Mouse (Mus musculus) MEL (cell line): Measurements from ENCODE around the gene Dph3. TPM values are rescaled to one million over a fixed set of nuclear protein-coding genes. Genes with fewer than 3 reads are reported as not detected.

Experiments
- DNase-seq: peaks from one replicate; pipeline ENCODE4 v3.0.0; 2011; ENCODE audit warnings: low read depth, low spot score
- H3K27ac ChIP-seq: 2 replicates; pipeline ENCODE4 v1.5.1; 2012; ENCODE audit warnings: low read depth, mild to moderate bottlenecking, control low read depth, low read length, moderate library complexity; ENCODE audit not compliant: control insufficient read depth
- H3K27me3 ChIP-seq, 2 experiments: fragments of 150-350 bp in 1 of 2; sonication (generic) in 1 of 2; 2 replicates each; pipeline ENCODE4 v1.6.1; 2012; ENCODE audit warnings: low read length in 2 of 2, mild to moderate bottlenecking in 2 of 2, improper control_type of control experiment in 1 of 2, moderate library complexity in 1 of 2; ENCODE audit not compliant: insufficient read depth in 2 of 2, control insufficient read depth in 1 of 2
- H3K36me3 ChIP-seq, 2 experiments: 2 replicates each; pipeline ENCODE4 v1.6.1; 2012 to 2014; ENCODE audit warnings: low read length in 2 of 2, improper control_type of control experiment in 1 of 2, inconsistent platforms in 1 of 2, mild to moderate bottlenecking in 1 of 2; ENCODE audit not compliant: insufficient read depth in 2 of 2, control insufficient read depth in 1 of 2
- H3K4me1 ChIP-seq, 2 experiments: fragments of 150-350 bp in 1 of 2; sonication (generic) in 1 of 2; 2 replicates each; pipeline ENCODE4 v1.6.1; 2012; ENCODE audit warnings: low read length in 2 of 2, improper control_type of control experiment in 1 of 2, mild to moderate bottlenecking in 1 of 2; ENCODE audit not compliant: insufficient read depth in 2 of 2, control insufficient read depth in 1 of 2
- H3K4me3 ChIP-seq, 2 experiments: fragments of 150-350 bp in 1 of 2; sonication (generic) in 1 of 2; 2 replicates each; pipeline ENCODE4 v1.5.1; 2012; ENCODE audit warnings: low read depth in 2 of 2, low read length in 2 of 2, mild to moderate bottlenecking in 2 of 2, moderate library complexity in 2 of 2, control low read depth in 1 of 2, improper control_type of control experiment in 1 of 2; ENCODE audit not compliant: control insufficient read depth in 1 of 2, insufficient read depth in 1 of 2
- H3K79me2 ChIP-seq: 2 replicates; pipeline ENCODE4 v1.6.1; 2012; ENCODE audit warnings: mild to moderate bottlenecking, low read length, moderate library complexity; ENCODE audit not compliant: control insufficient read depth, poor library complexity, insufficient read depth
- H3K9ac ChIP-seq: 2 replicates; pipeline ENCODE4 v1.6.1; 2012; ENCODE audit warnings: low read depth, mild to moderate bottlenecking, control low read depth, low read length, moderate library complexity; ENCODE audit not compliant: control insufficient read depth, poor library complexity, severe bottlenecking
- H3K9me3 ChIP-seq: fragments of 150-350 bp; sonication (generic); replicated peaks from 2 replicates; pipeline ENCODE4 v1.6.1; 2012; ENCODE audit warnings: mild to moderate bottlenecking, low read length, improper control_type of control experiment, moderate library complexity; ENCODE audit not compliant: insufficient read depth
- BHLHE40 ChIP-seq: IDR thresholded peaks from 2 replicates; pipeline ENCODE4 v1.6.1; 2012; ENCODE audit warnings: low read depth, mild to moderate bottlenecking, inconsistent platforms, low read length, improper control_type of control experiment, borderline replicate concordance
- CHD1 ChIP-seq: IDR thresholded peaks from 2 replicates; pipeline ENCODE4 v1.6.1; 2012; ENCODE audit warnings: low read depth, mild to moderate bottlenecking, inconsistent platforms, low read length, improper control_type of control experiment
- CTCF ChIP-seq, 3 experiments: IDR thresholded peaks in 2 of 3; conservative IDR thresholded peaks in 1 of 3; 2 replicates each; pipeline ENCODE4 v1.5.1; 2011 to 2012; ENCODE audit warnings: low read length in 3 of 3, low read depth in 2 of 3, mild to moderate bottlenecking in 2 of 3, improper control_type of control experiment in 1 of 3, inconsistent platforms in 1 of 3, mixed read lengths in 1 of 3, moderate library complexity in 1 of 3; ENCODE audit not compliant: control insufficient read depth in 1 of 3, insufficient read depth in 1 of 3, poor library complexity in 1 of 3, severe bottlenecking in 1 of 3
- ELF1 ChIP-seq: IDR thresholded peaks from 2 replicates; pipeline ENCODE4 v1.6.1; 2014; ENCODE audit warnings: low read depth, mild to moderate bottlenecking, inconsistent platforms, low read length, improper control_type of control experiment, moderate library complexity
- EP300 ChIP-seq, 2 experiments: IDR thresholded peaks; 2 replicates each; pipeline ENCODE4 v1.6.1; 2011; ENCODE audit warnings: improper control_type of control experiment in 2 of 2, low read length in 2 of 2, low read depth in 1 of 2, mild to moderate bottlenecking in 1 of 2
- ETS1 ChIP-seq: IDR thresholded peaks from 2 replicates; pipeline ENCODE4 v1.6.1; 2012; ENCODE audit warnings: low read depth, mild to moderate bottlenecking, inconsistent platforms, low read length, improper control_type of control experiment, moderate library complexity
- KAT2A ChIP-seq: conservative IDR thresholded peaks from 2 replicates; pipeline ENCODE4 v1.6.1; 2012; ENCODE audit warnings: low read depth, low read length, improper control_type of control experiment, inconsistent platforms
- MAFK ChIP-seq: IDR thresholded peaks from 2 replicates; pipeline ENCODE4 v1.6.1; 2011; ENCODE audit warnings: low read depth, mild to moderate bottlenecking, low read length, improper control_type of control experiment, borderline replicate concordance
- MEF2A ChIP-seq: IDR thresholded peaks from 2 replicates; pipeline ENCODE4 v1.6.1; 2014; ENCODE audit warnings: low read depth, mild to moderate bottlenecking, inconsistent platforms, low read length, improper control_type of control experiment; ENCODE audit not compliant: poor library complexity, insufficient replicate concordance, severe bottlenecking; ENCODE audit errors: extremely low read depth
- MYC ChIP-seq: IDR thresholded peaks from 2 replicates; pipeline ENCODE4 v1.6.1; 2011; ENCODE audit warnings: low read depth, mild to moderate bottlenecking, low read length, improper control_type of control experiment, moderate library complexity
- RCOR1 ChIP-seq: IDR thresholded peaks from 2 replicates; pipeline ENCODE4 v1.6.1; 2012; ENCODE audit warnings: low read depth, mild to moderate bottlenecking, inconsistent platforms, low read length, improper control_type of control experiment
- SMC3 ChIP-seq: IDR thresholded peaks from 2 replicates; pipeline ENCODE4 v1.6.1; 2011; ENCODE audit warnings: low read depth, low read length, improper control_type of control experiment
- TBP ChIP-seq: IDR thresholded peaks from 2 replicates; pipeline ENCODE4 v1.8.0; 2011; ENCODE audit warnings: low read depth, low read length, improper control_type of control experiment
- USF1 ChIP-seq: IDR thresholded peaks from 2 replicates; pipeline ENCODE4 v1.6.1; 2014; ENCODE audit warnings: low read depth, mild to moderate bottlenecking, inconsistent platforms, low read length, improper control_type of control experiment, moderate library complexity
- USF2 ChIP-seq, 2 experiments: IDR thresholded peaks; 2 replicates each; pipeline ENCODE4 v1.6.1; 2011 to 2012; ENCODE audit warnings: improper control_type of control experiment in 2 of 2, low read length in 2 of 2, borderline replicate concordance in 1 of 2, inconsistent platforms in 1 of 2, low read depth in 1 of 2, mild to moderate bottlenecking in 1 of 2; ENCODE audit not compliant: insufficient read depth in 1 of 2
- ZC3H11A ChIP-seq: IDR thresholded peaks from 2 replicates; pipeline ENCODE4 v1.6.1; 2012; ENCODE audit warnings: low read depth, mild to moderate bottlenecking, inconsistent platforms, low read length, improper control_type of control experiment
- ZKSCAN1 ChIP-seq: IDR thresholded peaks from 2 replicates; pipeline ENCODE4 v1.6.1; 2012; ENCODE audit warnings: low read depth, mild to moderate bottlenecking, inconsistent platforms, low read length, improper control_type of control experiment, moderate library complexity
- ZMIZ1 ChIP-seq: IDR thresholded peaks from 2 replicates; pipeline ENCODE4 v1.6.1; 2012; ENCODE audit warnings: low read depth, mild to moderate bottlenecking, inconsistent platforms, low read length, improper control_type of control experiment, moderate library complexity
- polyA plus RNA-seq, 2 experiments: library from polyadenylated mRNA; stranded (reverse) in 1 of 2; unstranded in 1 of 2; fragments of >175 nt in 1 of 2; fragments of >200 nt in 1 of 2; gene quantifications; 2 replicates each; pipeline versions ENCODE4 v1.2.1 to v1.2.4; 2012; ENCODE audit warnings: low replicate concordance in 2 of 2, low read depth in 1 of 2; ENCODE audit not compliant: insufficient read length in 2 of 2, insufficient read depth in 1 of 2, missing spikeins in 1 of 2
- total RNA-seq: library from RNA; depleted of rRNA; stranded (reverse); fragments of 300-350 nt; gene quantifications from 2 replicates; pipeline ENCODE4 v1.2.3, GENCODE M21; 2012

Gene Dph3
- total and polyA plus RNA-seq, 3 experiments: 103 to 116 (median 108) TPM

DNA sequence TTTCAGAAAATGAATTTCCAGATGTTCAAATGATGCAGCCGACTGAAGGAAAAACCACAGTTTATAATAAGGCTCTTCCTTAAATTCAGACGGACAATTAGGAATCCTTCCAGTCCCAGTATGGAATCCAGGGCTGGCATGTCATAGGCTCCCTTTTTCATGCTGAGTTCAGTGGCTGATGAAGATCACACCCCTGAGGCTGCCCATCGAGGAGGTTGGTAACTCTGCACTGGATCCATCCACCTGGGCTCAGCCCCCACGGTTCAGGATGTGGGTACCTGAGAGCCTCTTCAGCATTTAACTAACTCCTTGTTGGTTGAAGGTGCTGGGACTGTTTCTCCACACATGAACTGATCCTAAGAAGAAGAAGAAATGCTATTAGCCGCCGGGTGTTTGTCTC, 2.6 kb downstream of the Dph3 start:
- H3K79me2 ChIP-seq: peaks cover 25% of the 10 kb centered on the region
- no peaks in the 10 kb centered on the region for H3K27me3 ChIP-seq
- H3K36me3 ChIP-seq: peaks cover 0 to 18% of the 10 kb centered on the region in 2 experiments; a peak in 2 of 4 replicates
- no peaks in the 10 kb centered on the region for H3K9me3 ChIP-seq
- TF ChIP-seq SMC3 (no peak), ZMIZ1 (no peak), ZC3H11A (no peak), ETS1 (no peak), BHLHE40 (no peak), KAT2A (no peak)
- no peak overlapping the region for H3K9ac ChIP-seq
- peaks cover 0 to 5% of the 10 kb centered on the region in 2 experiments; a peak in 2 of 4 replicates for H3K4me1 ChIP-seq
- no peak overlapping the region for H3K4me3 ChIP-seq
- no peak for DNase-seq
- H3K27ac ChIP-seq: no peak overlapping the region

DNA sequence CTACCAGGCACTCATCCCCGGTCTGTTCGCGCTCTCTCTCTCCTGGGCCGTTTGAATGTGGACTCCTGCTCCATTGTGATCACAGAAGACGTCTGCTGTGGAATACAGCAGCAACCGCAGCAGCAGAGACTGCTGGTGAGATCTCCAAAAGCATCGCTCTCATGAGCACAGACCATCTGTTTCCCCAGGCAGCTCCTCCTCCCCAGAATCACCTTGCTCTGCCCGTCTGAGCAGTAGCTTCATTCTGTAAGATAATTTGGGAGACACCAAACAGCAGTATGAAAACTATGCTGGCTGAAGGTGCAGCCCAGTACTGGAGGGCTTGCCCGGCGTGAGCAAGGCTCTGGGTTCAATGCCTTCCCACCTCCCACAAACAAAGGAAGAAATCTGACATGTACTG, 4.5 kb downstream of the Dph3 start:
- Histone ChIP-seq H3K4me3 (no peak overlapping the region), H3K9ac (no peak overlapping the region), H3K27ac (no peak overlapping the region), H3K9me3 (no peaks in the 10 kb centered on the region), H3K27me3 (no peaks in the 10 kb centered on the region), H3K4me1 (no peaks in the 10 kb centered on the region), H3K79me2 (peaks cover 14% of the 10 kb centered on the region), H3K36me3 (peaks cover 0 to 10% of the 10 kb centered on the region in 2 experiments; a peak in 2 of 4 replicates)
- TF ChIP-seq KAT2A (no peak), ZMIZ1 (no peak), ETS1 (no peak), ZKSCAN1 (no peak), RCOR1 (no peak), TBP (no peak), MEF2A (no peak), CHD1 (no peak), CTCF (IDR thresholded peaks at IDR 0.05 in 2 of 3, conservative IDR thresholded peaks at IDR 0.05 in 1 of 3; ENCODE audit: control insufficient read depth in 1 of 3, insufficient read depth in 1 of 3, low read depth in 2 of 3, low read length in 3 of 3, poor library complexity in 1 of 3, severe bottlenecking in 1 of 3) (no peak), MYC (no peak), USF1 (no peak), EP300 (IDR thresholded peaks at IDR 0.05; ENCODE audit: low read depth in 1 of 2, low read length in 2 of 2) (no peak), MAFK (no peak), USF2 (IDR thresholded peaks at IDR 0.05; ENCODE audit: borderline replicate concordance in 1 of 2, insufficient read depth in 1 of 2, low read depth in 1 of 2, low read length in 2 of 2) (no peak), SMC3 (no peak), ELF1 (no peak)
- DNase-seq: no peak
